Mouse (Mus musculus) limb, embryonic 12.5 days (tissue): ENCODE results near the gene Mto1. TPM values are rescaled to one million over a fixed set of nuclear protein-coding genes. Genes with fewer than 3 reads are reported as not detected.

ENCODE experiments used
- ATAC-seq: fragments of 200-750 bp; cut with Nextera tagmentation; 2 replicates; pipeline ENCODE4 v1.8.0; 2017; ENCODE audit warnings: low read depth, moderate TSS enrichment; ENCODE audit not compliant: insufficient number of reproducible peaks, insufficient read depth, low FRiP score, low TSS enrichment
- H3K27ac ChIP-seq: fragments of 300-500 bp; sonication (generic); 2 replicates; pipeline ENCODE4 v1.5.1; 2016; ENCODE audit warnings: mild to moderate bottlenecking, moderate library complexity
- H3K27me3 ChIP-seq: fragments of 300-500 bp; sonication (generic); 2 replicates; pipeline ENCODE4 v1.6.1; 2016; ENCODE audit warnings: mild to moderate bottlenecking, moderate library complexity
- H3K36me3 ChIP-seq: fragments of 300-500 bp; sonication (generic); 2 replicates; pipeline ENCODE4 v1.6.1; 2016; ENCODE audit warnings: mild to moderate bottlenecking, moderate library complexity
- H3K4me1 ChIP-seq: fragments of 300-500 bp; sonication (generic); replicated peaks from 2 replicates; pipeline ENCODE4 v1.6.1; 2016
- H3K4me2 ChIP-seq: fragments of 300-500 bp; sonication (generic); 2 replicates; pipeline ENCODE4 v1.6.1; 2016; ENCODE audit warnings: mild to moderate bottlenecking, moderate library complexity
- H3K4me3 ChIP-seq: fragments of 300-500 bp; sonication (generic); replicated peaks from 2 replicates; pipeline ENCODE4 v1.5.1; 2016; ENCODE audit warnings: mild to moderate bottlenecking
- H3K9ac ChIP-seq: fragments of 300-500 bp; sonication (generic); replicated peaks from 2 replicates; pipeline ENCODE4 v1.6.1; 2016; ENCODE audit warnings: mild to moderate bottlenecking, moderate library complexity
- H3K9me3 ChIP-seq: fragments of 300-500 bp; sonication (generic); 2 replicates; pipeline ENCODE4 v1.6.1; 2016; ENCODE audit warnings: mild to moderate bottlenecking, moderate library complexity
- WGBS: fragments of 180-500 bp; shearing (Covaris S2); methylation state at CpG from one replicate; pipeline ENCODE4 v1.1.7; 2016; 5-methylcytosine and 5-hydroxymethylcytosine counted together
- polyA plus RNA-seq: library from polyadenylated mRNA; unstranded; fragments of >200 nt; fragmentation: Nextera tagmentation; extraction: Ambion mirVana; gene quantifications from 2 replicates; pipeline ENCODE4 v1.2.1, GENCODE M21; 2016

Gene Mto1
- polyA plus RNA-seq, 1 experiment from 2014 or later = 20.3 TPM

GRCm38 (mm10) chr9:78442579-78443392 is 5.2 kb upstream of the Mto1 start, which contains the start of gene Cgas:
TSS of gene Cgas (minus strand) at chr9:78443237.
- H3K27ac ChIP-seq = no peak within 1 kb of the TSS
- H3K4me1 ChIP-seq = peaks cover 7% of the 10 kb centered on the region; the same call in 1 of the 2 replicates
- H3K27me3 ChIP-seq = peaks cover 69% of the 10 kb centered on the region
- no peaks in the 10 kb centered on the region for H3K36me3 ChIP-seq
- peak within 1 kb of the TSS; percentile 79 for H3K4me2 ChIP-seq
- WGBS = under 1% methylated on average over 80 of the region's 81 CpGs
- H3K9ac ChIP-seq = peak within 1 kb of the TSS; percentile 58
- H3K4me3 ChIP-seq = peak within 1 kb of the TSS; percentile 49
- H3K9me3 ChIP-seq = no peaks in the 10 kb centered on the region
- peak; percentile 39; the same call in 1 of the 2 replicates for ATAC-seq

- Histone ChIP-seq H3K27me3 (peaks cover 37% of the 10 kb centered on the region), H3K27ac (no peak overlapping the region)
- ATAC-seq = peak; percentile 26; the same call in 1 of the 2 replicates
Observed at GRCm38 (mm10) chr9:78447606-78447972, 419 bp upstream of the Mto1 start.

GRCm38 (mm10) chr9:78450404-78450803 is 2.4 kb downstream of the Mto1 start:
- H3K4me2 ChIP-seq = no peak overlapping the region
- peaks cover 8% of the 10 kb centered on the region for H3K4me1 ChIP-seq
- H3K27me3 ChIP-seq = peaks cover 9% of the 10 kb centered on the region
- no peak for ATAC-seq
- H3K4me3 ChIP-seq = no peak overlapping the region
- H3K27ac ChIP-seq = no peak overlapping the region
- no peak overlapping the region for H3K9ac ChIP-seq
- no peaks in the 10 kb centered on the region for H3K9me3 ChIP-seq
- WGBS = 77% methylated on average over 5 of the region's 5 CpGs
- H3K36me3 ChIP-seq = peaks cover 35% of the 10 kb centered on the region

More at GRCm38 (mm10) chr9:78447606-78447972, 419 bp upstream of the Mto1 start:
- Histone ChIP-seq H3K4me1 (peaks cover 12% of the 10 kb centered on the region), H3K9ac (peak overlapping the region; percentile 90; the same call in 1 of the 2 replicates), H3K4me2 (peak overlapping the region; percentile 72), H3K9me3 (no peaks in the 10 kb centered on the region), H3K4me3 (peak overlapping the region; percentile 98), H3K36me3 (peaks cover 14% of the 10 kb centered on the region)
- 31% methylated on average over 9 of the region's 9 CpGs for WGBS

- Histone ChIP-seq H3K4me2 (no peak overlapping the region), H3K27ac (no peak overlapping the region), H3K9ac (no peak overlapping the region), H3K36me3 (peaks cover 38% of the 10 kb centered on the region), H3K4me3 (no peak overlapping the region), H3K4me1 (peaks cover 8% of the 10 kb centered on the region), H3K9me3 (no peaks in the 10 kb centered on the region), H3K27me3 (no peaks in the 10 kb centered on the region)
- WGBS = 88% methylated on average over 4 of the region's 4 CpGs
- ATAC-seq = no peak
Observed at GRCm38 (mm10) chr9:78451382-78451781, 3.4 kb downstream of the Mto1 start.

GRCm38 (mm10) chr9:78457026-78457425 is 9.0 kb downstream of the Mto1 start:
- WGBS = 89% methylated on average over 8 of the region's 8 CpGs
- H3K9ac ChIP-seq = no peak overlapping the region
- H3K4me2 ChIP-seq = no peak overlapping the region
- no peaks in the 10 kb centered on the region for H3K4me1 ChIP-seq
- no peak overlapping the region for H3K27ac ChIP-seq
- ATAC-seq = no peak
- peaks cover 74% of the 10 kb centered on the region for H3K36me3 ChIP-seq
- no peaks in the 10 kb centered on the region for H3K9me3 ChIP-seq
- no peak overlapping the region for H3K4me3 ChIP-seq
- no peaks in the 10 kb centered on the region for H3K27me3 ChIP-seq

GRCm38 (mm10) chr9:78463337-78463736 is 15.3 kb downstream of the Mto1 start:
- Histone ChIP-seq H3K4me1 (no peaks in the 10 kb centered on the region), H3K9me3 (no peaks in the 10 kb centered on the region), H3K36me3 (peaks cover 88% of the 10 kb centered on the region), H3K4me2 (no peak overlapping the region), H3K27me3 (no peaks in the 10 kb centered on the region), H3K9ac (no peak overlapping the region), H3K27ac (no peak overlapping the region), H3K4me3 (no peak overlapping the region)
- WGBS = 84% methylated on average over 4 of the region's 4 CpGs
- ATAC-seq = no peak

GRCm38 (mm10) chr9:78465725-78466124 is 17.7 kb downstream of the Mto1 start:
- Histone ChIP-seq H3K9ac (no peak overlapping the region), H3K27me3 (no peaks in the 10 kb centered on the region), H3K36me3 (peaks cover 84% of the 10 kb centered on the region), H3K4me2 (no peak overlapping the region), H3K9me3 (no peaks in the 10 kb centered on the region), H3K27ac (no peak overlapping the region), H3K4me1 (no peaks in the 10 kb centered on the region), H3K4me3 (no peak overlapping the region)
- 91% methylated on average over 3 of the region's 3 CpGs for WGBS
- no peak for ATAC-seq

GRCm38 (mm10) chr9:78473588-78473987 is 25.6 kb downstream of the Mto1 start:
- 81% methylated on average over 8 of the region's 8 CpGs for WGBS
- Histone ChIP-seq H3K27me3 (no peaks in the 10 kb centered on the region), H3K9me3 (no peaks in the 10 kb centered on the region), H3K4me3 (no peak overlapping the region), H3K9ac (no peak overlapping the region), H3K4me1 (no peaks in the 10 kb centered on the region), H3K27ac (peak overlapping the region; percentile 17; the same call in 1 of the 2 replicates), H3K4me2 (no peak overlapping the region), H3K36me3 (peaks cover 73% of the 10 kb centered on the region)
- no peak for ATAC-seq

- H3K4me1 ChIP-seq = peaks cover 4% of the 10 kb centered on the region
- no peak overlapping the region for H3K9ac ChIP-seq
- peaks cover 73% of the 10 kb centered on the region for H3K36me3 ChIP-seq
- H3K4me2 ChIP-seq = no peak overlapping the region
- H3K27ac ChIP-seq = no peak overlapping the region
- WGBS = 84% methylated on average over 2 of the region's 2 CpGs
- no peak for ATAC-seq
- H3K27me3 ChIP-seq = no peaks in the 10 kb centered on the region
- no peaks in the 10 kb centered on the region for H3K9me3 ChIP-seq
- H3K4me3 ChIP-seq = no peak overlapping the region
Observed at GRCm38 (mm10) chr9:78474270-78474669, 26.3 kb downstream of the Mto1 start.

GRCm38 (mm10) chr9:78474771-78475382 is 26.9 kb downstream of the Mto1 start:
- Histone ChIP-seq H3K27me3 (no peaks in the 10 kb centered on the region), H3K9ac (no peak overlapping the region), H3K36me3 (peaks cover 72% of the 10 kb centered on the region), H3K4me3 (no peak overlapping the region), H3K4me2 (no peak overlapping the region), H3K4me1 (peaks cover 8% of the 10 kb centered on the region), H3K27ac (no peak overlapping the region), H3K9me3 (no peaks in the 10 kb centered on the region)
- 88% methylated on average over 5 of the region's 5 CpGs for WGBS
- no peak for ATAC-seq

GRCm38 (mm10) chr9:78475383-78475780 is 27.4 kb downstream of the Mto1 start:
- Histone ChIP-seq H3K36me3 (peaks cover 76% of the 10 kb centered on the region), H3K27ac (no peak overlapping the region), H3K4me1 (peaks cover 8% of the 10 kb centered on the region), H3K4me3 (no peak overlapping the region), H3K27me3 (no peaks in the 10 kb centered on the region), H3K9me3 (no peaks in the 10 kb centered on the region), H3K4me2 (no peak overlapping the region), H3K9ac (no peak overlapping the region)
- ATAC-seq = no peak
- 92% methylated on average over 2 of the region's 2 CpGs for WGBS
